Mouse (Mus musculus) lung, embryonic 16.5 days (tissue): ENCODE measurements around the gene Hoxd4. TPM values are rescaled to one million over a fixed set of nuclear protein-coding genes. Genes with fewer than 3 reads are reported as not detected.

ENCODE experiments used
- ATAC-seq: fragments of 200-750 bp; cut with Nextera tagmentation; 2 replicates; pipeline ENCODE4 v1.8.0; 2017; ENCODE audit warnings: low read depth, mild to moderate bottlenecking, moderate library complexity
- H3K27ac ChIP-seq: fragments of 300-500 bp; sonication (generic); 2 replicates; pipeline ENCODE4 v1.5.1; 2014; ENCODE audit warnings: mild to moderate bottlenecking, control low read depth, low read length
- H3K27me3 ChIP-seq: fragments of 300-500 bp; sonication (generic); 2 replicates; pipeline ENCODE4 v1.6.1; 2014; ENCODE audit warnings: low read depth, low read length, mixed read lengths; ENCODE audit not compliant: control insufficient read depth, insufficient read depth
- H3K36me3 ChIP-seq: fragments of 300-500 bp; sonication (generic); 2 replicates; pipeline ENCODE4 v1.6.1; 2014; ENCODE audit warnings: low read length; ENCODE audit not compliant: control insufficient read depth, insufficient read depth
- H3K4me1 ChIP-seq: fragments of 300-500 bp; sonication (generic); replicated peaks from 2 replicates; pipeline ENCODE4 v1.6.1; 2014; ENCODE audit warnings: low read length, mixed read lengths; ENCODE audit not compliant: control insufficient read depth, insufficient read depth
- H3K4me2 ChIP-seq: fragments of 300-500 bp; sonication (generic); 2 replicates; pipeline ENCODE4 v1.6.1; 2014; ENCODE audit warnings: low read depth, low read length, control low read depth
- H3K4me3 ChIP-seq: fragments of 300-500 bp; sonication (generic); 2 replicates; pipeline ENCODE4 v1.5.1; 2014; ENCODE audit warnings: mild to moderate bottlenecking, low read length, control low read depth
- H3K9ac ChIP-seq: fragments of 300-500 bp; sonication (generic); 2 replicates; pipeline ENCODE4 v1.6.1; 2014; ENCODE audit warnings: low read length, control low read depth
- H3K9me3 ChIP-seq: fragments of 300-500 bp; sonication (generic); 2 replicates; pipeline ENCODE4 v1.6.1; 2016; ENCODE audit warnings: low read length; ENCODE audit not compliant: control insufficient read depth
- WGBS: fragments of 180-500 bp; shearing (Covaris S2); extraction: QIAGEN DNeasy Blood & Tissue Kit; methylation state at CpG from one replicate; pipeline ENCODE4 v1.1.7; 2014; 5-methylcytosine and 5-hydroxymethylcytosine counted together
- polyA plus RNA-seq: library from polyadenylated mRNA; unstranded; fragments of >200 nt; fragmentation: Nextera tagmentation; extraction: Ambion mirVana; gene quantifications from 2 replicates; pipeline ENCODE4 v1.2.1, GENCODE M21; 2015

The Hoxd4 gene
- polyA plus RNA-seq = not detected in 2 replicates

GRCm38 (mm10) chr2:74711721-74712621 is at the start of gene Hoxd4, which contains the start of gene Hoxd3:
TSS of gene Hoxd4 (plus strand) at chr2:74711929.
TSS of gene Hoxd3 (plus strand) at chr2:74711927.
- no peaks in the 10 kb centered on the region for H3K9me3 ChIP-seq
- peak; percentile 26; the same call in 1 of the 2 replicates for ATAC-seq
- H3K27ac ChIP-seq = no peak within 1 kb of the TSS
- no peak within 1 kb of the TSS for H3K9ac ChIP-seq
- WGBS = under 1% methylated on average over 65 of the region's 65 CpGs
- H3K4me1 ChIP-seq = peaks cover 5% of the 10 kb centered on the region; the same call in 1 of the 2 replicates
- peak within 1 kb of the TSS; percentile 43 for H3K4me2 ChIP-seq
- peak within 1 kb of the TSS; percentile 31 for H3K4me3 ChIP-seq
- peaks cover 94% of the 10 kb centered on the region for H3K27me3 ChIP-seq
- H3K36me3 ChIP-seq = no peaks in the 10 kb centered on the region

- no peaks in the 10 kb centered on the region for H3K36me3 ChIP-seq
- H3K4me2 ChIP-seq = no peak overlapping the region
- no peak for ATAC-seq
- WGBS = 3% methylated on average over 18 of the region's 18 CpGs
- no peak overlapping the region for H3K27ac ChIP-seq
- H3K27me3 ChIP-seq = peaks cover 92% of the 10 kb centered on the region
- no peaks in the 10 kb centered on the region for H3K9me3 ChIP-seq
- no peak overlapping the region for H3K9ac ChIP-seq
- H3K4me3 ChIP-seq = no peak overlapping the region
- peaks cover 5% of the 10 kb centered on the region; the same call in 1 of the 2 replicates for H3K4me1 ChIP-seq
These were observed 48.3 kb upstream of the Hoxd4 start for GRCm38 (mm10) chr2:74663291-74663925.

DNA sequence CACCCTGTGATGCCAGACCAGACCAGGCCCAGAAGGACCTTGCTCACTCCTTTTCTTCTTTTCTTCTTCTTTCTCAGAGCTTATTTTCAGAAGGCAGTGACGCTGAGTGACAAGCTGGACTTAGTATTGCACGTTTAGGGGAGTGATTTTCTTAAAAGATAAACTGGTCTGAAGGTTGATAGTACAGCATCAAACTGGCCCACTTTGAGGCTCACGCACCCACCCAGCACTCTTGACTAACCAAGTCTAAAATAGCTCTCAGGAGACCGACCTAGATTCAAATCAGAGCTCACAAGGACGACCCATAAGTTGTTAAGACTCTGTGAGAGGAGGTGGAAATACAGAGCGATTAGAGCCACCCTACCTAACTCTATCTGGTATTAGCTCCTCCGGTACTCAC is 45.3 kb upstream of the Hoxd4 start:
- 7% methylated on average over 7 of the region's 7 CpGs for WGBS
- ATAC-seq = no peak

DNA sequence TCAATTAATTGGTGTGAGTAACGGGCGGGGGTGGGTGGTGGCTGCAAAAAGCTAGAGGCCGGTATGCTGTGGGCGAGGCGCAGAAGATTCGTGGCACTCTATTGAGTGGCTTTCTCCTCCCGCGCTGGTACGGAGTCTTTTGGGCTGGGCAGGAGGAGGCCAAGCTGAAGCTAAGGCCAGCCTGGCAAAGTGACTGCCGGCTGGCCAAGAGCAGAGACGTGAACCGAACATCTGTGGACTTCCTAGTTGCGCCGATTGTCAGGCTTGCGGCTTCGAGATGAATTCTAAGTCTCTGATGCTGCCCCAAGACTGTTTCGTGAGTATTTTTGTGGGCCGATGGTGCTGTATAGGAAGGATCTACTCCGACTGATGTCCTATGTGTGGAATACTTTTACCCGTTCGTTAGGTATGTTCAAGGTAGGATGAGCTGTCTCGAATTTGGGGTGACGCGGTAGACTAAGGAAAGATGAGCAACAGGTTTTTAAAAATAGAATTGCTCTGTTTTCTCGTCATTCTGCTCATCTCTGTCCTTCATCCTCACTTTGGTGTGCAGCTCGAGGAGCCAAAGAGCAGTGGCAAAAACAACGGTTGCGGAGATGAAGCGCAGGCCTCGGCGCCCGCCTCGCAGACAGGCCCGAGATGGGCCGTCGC is 44.4 kb upstream of the Hoxd4 start:
- H3K36me3 ChIP-seq = no peaks in the 10 kb centered on the region
- H3K4me1 ChIP-seq = peaks cover 8% of the 10 kb centered on the region; the same call in 1 of the 2 replicates
- 3% methylated on average over 36 of the region's 36 CpGs for WGBS
- ATAC-seq = 0 out of 2 replicates have a peak, but pooled peaks have one; percentile 8
- peaks cover 91% of the 10 kb centered on the region for H3K27me3 ChIP-seq
- no peak overlapping the region; the same call in 1 of the 2 replicates for H3K4me3 ChIP-seq
- no peak overlapping the region for H3K9ac ChIP-seq
- no peaks in the 10 kb centered on the region for H3K9me3 ChIP-seq
- no peak overlapping the region for H3K4me2 ChIP-seq
- H3K27ac ChIP-seq = no peak overlapping the region

More for the DNA sequence above, 45.3 kb upstream of the Hoxd4 start:
- H3K9me3 ChIP-seq = no peaks in the 10 kb centered on the region
- H3K27me3 ChIP-seq = peaks cover 91% of the 10 kb centered on the region
- H3K4me3 ChIP-seq = no peak overlapping the region
- H3K27ac ChIP-seq = no peak overlapping the region
- no peaks in the 10 kb centered on the region for H3K36me3 ChIP-seq
- no peak overlapping the region for H3K4me2 ChIP-seq
- H3K4me1 ChIP-seq = peaks cover 8% of the 10 kb centered on the region; the same call in 1 of the 2 replicates
- no peak overlapping the region for H3K9ac ChIP-seq

DNA sequence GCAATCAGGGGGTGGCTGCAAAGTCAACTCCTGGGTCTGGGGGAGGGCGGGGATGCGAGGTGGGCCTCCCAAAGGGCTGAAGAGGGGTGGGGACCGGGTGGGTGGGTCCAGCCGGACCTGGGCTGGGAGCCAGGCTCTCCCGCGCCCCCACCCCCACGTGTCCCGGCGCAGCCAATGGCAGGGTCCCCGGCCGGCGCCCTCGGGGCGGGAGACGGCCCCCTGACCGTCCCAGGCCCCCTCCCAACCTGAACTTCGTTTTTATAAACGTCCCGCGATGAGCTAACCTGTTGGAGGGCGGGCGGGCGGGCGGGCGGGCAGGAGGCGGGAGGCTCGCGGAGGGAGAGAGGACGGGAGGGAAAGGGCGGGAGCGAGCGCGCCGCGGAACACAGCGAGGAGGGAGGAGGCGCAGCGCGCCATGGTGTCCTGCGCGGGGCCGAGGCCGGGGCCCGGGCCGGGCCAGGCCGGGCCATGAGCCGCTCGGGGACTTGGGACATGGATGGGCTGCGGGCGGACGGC is 43.8 kb upstream of the Hoxd4 start, which contains the start of gene Hoxd13:
Gene Hoxd13 (plus strand): TSS at position 469 of the 516 bp plus-strand sequence.
- Histone ChIP-seq H3K27me3 (peaks cover 91% of the 10 kb centered on the region), H3K9ac (no peak within 1 kb of the TSS)
- 0% methylated on average over 3 of the region's 51 CpGs for WGBS

DNA sequence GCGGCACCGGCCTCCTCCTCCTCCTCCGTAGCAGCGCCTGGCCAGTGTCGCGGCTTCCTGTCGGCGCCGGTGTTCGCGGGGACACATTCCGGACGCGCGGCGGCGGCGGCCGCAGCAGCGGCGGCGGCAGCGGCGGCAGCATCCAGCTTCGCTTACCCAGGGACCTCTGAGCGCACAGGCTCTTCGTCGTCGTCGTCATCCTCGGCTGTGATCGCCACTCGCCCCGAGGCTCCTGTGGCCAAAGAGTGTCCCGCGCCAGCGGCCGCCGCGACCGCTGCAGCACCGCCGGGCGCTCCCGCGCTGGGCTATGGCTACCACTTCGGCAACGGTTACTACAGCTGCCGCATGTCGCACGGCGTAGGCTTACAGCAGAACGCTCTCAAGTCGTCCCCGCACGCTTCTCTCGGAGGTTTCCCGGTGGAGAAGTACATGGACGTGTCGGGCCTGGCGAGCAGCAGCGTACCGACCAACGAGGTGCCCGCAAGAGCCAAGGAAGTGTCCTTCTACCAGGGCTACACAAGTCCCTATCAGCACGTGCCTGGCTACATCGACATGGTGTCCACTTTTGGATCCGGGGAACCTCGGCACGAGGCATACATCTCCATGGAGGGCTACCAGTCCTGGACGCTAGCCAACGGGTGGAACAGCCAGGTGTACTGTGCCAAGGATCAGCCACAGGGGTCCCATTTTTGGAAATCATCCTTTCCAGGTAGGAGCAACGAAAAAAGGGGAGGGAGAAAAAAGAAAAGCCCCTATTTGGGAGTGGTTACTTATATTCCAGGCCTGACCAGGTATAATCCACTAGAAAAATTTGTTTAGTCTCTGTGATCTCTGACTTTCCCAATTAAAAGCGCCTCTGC is 43.1 kb upstream of the Hoxd4 start:
- H3K4me3 ChIP-seq = peak overlapping the region; percentile 47
- H3K4me1 ChIP-seq = peaks cover 8% of the 10 kb centered on the region; the same call in 1 of the 2 replicates
- no peaks in the 10 kb centered on the region for H3K9me3 ChIP-seq
- H3K27me3 ChIP-seq = peaks cover 91% of the 10 kb centered on the region
- WGBS = 1% methylated on average over 63 of the region's 74 CpGs
- peak overlapping the region; percentile 70 for H3K4me2 ChIP-seq
- H3K27ac ChIP-seq = no peak overlapping the region
- H3K36me3 ChIP-seq = no peaks in the 10 kb centered on the region
- peak; percentile 62 for ATAC-seq
- H3K9ac ChIP-seq = no peak overlapping the region

More for the DNA sequence above, 43.8 kb upstream of the Hoxd4 start, which contains the start of gene Hoxd13:
- H3K4me1 ChIP-seq = peaks cover 8% of the 10 kb centered on the region; the same call in 1 of the 2 replicates
- peak within 1 kb of the TSS; percentile 70 for H3K4me2 ChIP-seq
- H3K36me3 ChIP-seq = no peaks in the 10 kb centered on the region
- peak; percentile 53; the same call in 1 of the 2 replicates for ATAC-seq
- H3K4me3 ChIP-seq = peak within 1 kb of the TSS; percentile 47
- no peaks in the 10 kb centered on the region for H3K9me3 ChIP-seq
- no peak within 1 kb of the TSS for H3K27ac ChIP-seq

- Histone ChIP-seq H3K9ac (no peak overlapping the region), H3K27me3 (peaks cover 91% of the 10 kb centered on the region), H3K27ac (no peak overlapping the region), H3K36me3 (no peaks in the 10 kb centered on the region), H3K4me1 (peaks cover 8% of the 10 kb centered on the region; the same call in 1 of the 2 replicates), H3K4me3 (no peak overlapping the region), H3K4me2 (no peak overlapping the region), H3K9me3 (no peaks in the 10 kb centered on the region)
- 0% methylated on average over 3 of the region's 3 CpGs for WGBS
- no peak for ATAC-seq
These were observed 42.5 kb upstream of the Hoxd4 start for GRCm38 (mm10) chr2:74669230-74669578.

- peaks cover 8% of the 10 kb centered on the region; the same call in 1 of the 2 replicates for H3K4me1 ChIP-seq
- H3K9me3 ChIP-seq = no peaks in the 10 kb centered on the region
- H3K36me3 ChIP-seq = no peaks in the 10 kb centered on the region
- H3K27me3 ChIP-seq = peaks cover 91% of the 10 kb centered on the region
- no peak overlapping the region for H3K4me3 ChIP-seq
- H3K27ac ChIP-seq = no peak overlapping the region
- H3K4me2 ChIP-seq = no peak overlapping the region
- no peak overlapping the region for H3K9ac ChIP-seq
- no peak for ATAC-seq
- 3% methylated on average over 14 of the region's 14 CpGs for WGBS
These were observed 42.0 kb upstream of the Hoxd4 start for GRCm38 (mm10) chr2:74669650-74670235.
